Mouse (Mus musculus): Measurements from ENCODE around the gene Hsd17b2.

- TF ChIP-seq EP300 (optimal IDR thresholded peaks at IDR 0.05) (no peak), CTCF (IDR thresholded peaks at IDR 0.05; ENCODE audit: low read depth) (no peak)
These were observed 40.8 kb downstream of the Hsd17b2 start for GRCm38 (mm10) chr8:117742431-117743012.
